Mouse (Mus musculus): ENCODE measurements at regions not wholly inside any gene's neighbourhood (a gene's known extent, or its start where the extent isn't known, plus 50 kb on each side); places are given as distances from the start of the nearest gene placed in this dataset.
"Not testable (repeated sequence)": the region's sequence is repeated elsewhere in the genome, so short reads cannot be mapped to it uniquely, and the experiment has no call there.

DNA sequence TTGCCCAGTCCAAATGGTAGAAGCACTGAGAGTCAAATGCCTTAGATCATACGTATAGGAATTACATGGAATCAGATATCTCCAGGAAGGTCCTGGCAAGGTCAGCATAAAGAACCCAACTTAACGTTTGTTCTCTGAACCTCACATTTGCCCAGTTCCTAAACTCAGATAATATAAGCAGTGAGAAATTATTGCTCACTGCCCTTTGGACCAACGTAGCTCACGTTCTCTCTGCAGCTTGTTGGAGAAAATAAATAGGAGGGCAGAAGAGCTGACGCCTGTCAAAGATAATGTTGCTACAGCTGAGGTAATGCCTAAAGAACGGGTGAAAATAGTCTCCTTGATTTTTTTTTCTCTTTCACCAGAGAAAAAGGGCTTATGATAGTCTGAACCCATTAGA is 595.1 kb upstream of the Cdh5 start:
- no peak for DNase-seq

DNA sequence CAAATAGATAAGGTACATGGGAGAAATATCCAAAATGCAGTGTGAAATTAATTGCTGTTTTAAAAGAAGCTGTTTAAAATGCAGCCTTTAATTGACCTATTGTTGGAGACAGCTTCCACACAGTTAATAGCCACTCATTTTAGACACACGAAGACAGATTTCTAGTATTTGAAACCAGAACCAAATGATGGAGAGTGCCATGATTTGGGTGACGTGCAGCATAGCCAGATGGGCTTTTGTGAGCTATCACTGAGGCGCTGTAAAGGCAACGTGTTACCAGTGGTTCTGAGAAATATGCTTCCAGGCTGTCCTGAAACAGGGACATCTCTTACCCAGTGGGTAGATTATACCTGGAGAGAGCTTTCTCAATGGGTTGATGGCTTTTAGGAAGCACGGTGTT is 594.4 kb upstream of the Cdh5 start:
- no peak for DNase-seq

DNA sequence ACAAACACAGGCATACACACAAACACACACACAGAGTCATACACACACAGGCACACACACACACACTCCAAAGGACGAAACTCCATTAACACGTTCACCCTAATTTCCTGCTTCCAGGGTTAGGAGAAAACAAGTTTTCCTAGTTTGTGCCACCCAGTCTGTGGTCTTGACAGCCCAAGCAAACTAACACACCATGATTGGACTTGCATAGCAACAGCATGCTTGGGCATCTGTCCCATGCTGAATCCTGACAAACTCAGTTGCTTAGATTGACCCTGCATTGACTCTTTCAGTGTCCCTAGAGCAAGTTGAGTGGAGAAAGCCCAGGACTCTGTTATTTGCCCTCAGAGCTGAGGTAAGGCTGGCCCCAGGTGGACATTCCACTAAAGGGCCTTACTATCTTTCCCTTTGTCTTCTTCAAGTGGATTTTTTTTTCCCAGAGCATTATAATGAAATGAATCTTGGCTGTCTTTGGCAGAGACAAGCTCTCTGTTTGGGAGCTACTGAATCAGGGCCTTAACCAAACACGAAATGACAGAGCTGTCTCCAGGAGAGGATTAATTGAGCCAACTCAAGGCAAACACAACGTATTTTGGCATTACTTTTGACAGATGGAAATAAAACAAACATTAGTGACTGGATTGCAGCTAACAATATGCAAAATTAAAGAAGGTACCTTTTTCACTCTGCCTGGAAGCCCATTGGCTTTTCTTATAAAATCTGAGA is 581.1 kb upstream of the Cdh5 start:
- DNase-seq = no peak

DNA sequence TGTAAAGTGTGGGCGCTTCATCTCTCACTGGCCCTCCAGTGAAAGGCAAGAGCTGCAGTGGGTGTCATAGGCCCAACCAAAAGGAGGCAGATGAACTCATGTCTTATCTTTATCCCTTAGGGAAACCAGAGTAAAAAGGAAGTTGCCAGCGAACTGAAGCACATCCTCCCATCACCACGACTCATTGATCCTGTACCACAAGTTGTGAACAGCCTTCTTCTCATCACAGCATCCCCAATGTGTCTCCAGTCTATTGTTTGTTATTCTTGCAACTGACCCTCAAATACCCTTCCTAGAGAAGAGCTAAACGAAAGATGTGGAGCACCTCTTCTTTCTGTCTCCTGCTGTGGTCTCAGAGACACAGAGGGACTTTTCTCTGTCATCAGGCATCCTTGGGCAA is 570.5 kb upstream of the Cdh5 start:
- DNase-seq = no peak

DNA sequence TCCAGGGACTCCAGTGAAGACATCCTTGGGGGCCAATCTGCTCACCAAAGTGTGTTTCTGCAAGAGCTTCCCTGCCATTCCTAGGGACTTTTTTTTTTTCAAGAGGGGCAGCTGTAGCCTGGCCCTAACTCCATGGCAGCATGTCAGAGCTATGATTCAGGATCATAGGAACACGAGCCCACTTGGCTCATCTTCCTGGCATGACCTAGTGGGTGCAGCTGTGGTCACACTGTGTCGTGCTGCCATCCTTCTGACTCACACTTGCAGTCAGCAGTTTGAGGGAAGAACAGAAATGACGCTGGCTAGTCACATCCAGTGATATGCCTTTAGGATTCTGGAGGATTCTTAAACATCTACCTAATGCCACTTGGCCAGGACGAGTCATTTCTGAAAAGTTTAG is 566.5 kb upstream of the Cdh5 start:
- peak; percentile 4 for DNase-seq

DNA sequence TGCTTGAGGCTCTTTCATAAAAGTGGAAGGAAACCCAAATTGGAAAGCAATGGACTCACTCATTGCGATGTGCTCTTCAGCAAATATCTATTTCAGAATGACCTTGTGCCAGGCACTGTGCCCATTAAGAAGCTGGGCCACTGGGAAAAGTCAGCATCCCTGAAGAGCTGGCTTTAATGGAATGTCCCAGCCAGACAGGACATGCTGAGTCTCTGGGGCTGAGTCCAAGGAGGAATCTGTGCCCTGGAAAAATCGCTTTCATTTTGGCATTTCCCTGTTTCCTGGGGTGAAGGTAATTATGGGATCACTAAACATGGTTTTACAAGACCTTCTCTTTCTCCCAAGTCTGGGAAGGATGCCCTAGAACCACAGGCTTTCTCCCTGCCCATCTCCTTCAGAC is 564.6 kb upstream of the Cdh5 start:
- no peak for DNase-seq

DNA sequence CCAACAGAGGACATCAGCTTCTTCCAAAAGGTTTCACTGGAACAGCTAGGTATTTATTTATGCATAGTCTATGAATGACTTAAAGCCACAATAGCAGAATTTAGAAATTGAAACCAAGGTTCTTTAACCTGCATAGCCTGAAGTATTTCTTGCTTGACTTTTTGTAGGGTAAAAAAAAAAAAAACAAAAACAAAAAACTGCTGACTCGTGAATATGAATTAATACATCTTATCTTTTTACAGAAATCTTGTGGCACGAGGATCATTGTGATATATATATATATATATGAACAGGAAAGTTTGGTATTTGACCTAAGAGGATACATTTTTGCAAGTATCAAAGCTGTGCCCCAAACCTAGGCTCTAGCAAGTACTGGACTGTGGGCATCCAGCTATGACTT is 559.5 kb upstream of the Cdh5 start:
- no peak for DNase-seq

DNA sequence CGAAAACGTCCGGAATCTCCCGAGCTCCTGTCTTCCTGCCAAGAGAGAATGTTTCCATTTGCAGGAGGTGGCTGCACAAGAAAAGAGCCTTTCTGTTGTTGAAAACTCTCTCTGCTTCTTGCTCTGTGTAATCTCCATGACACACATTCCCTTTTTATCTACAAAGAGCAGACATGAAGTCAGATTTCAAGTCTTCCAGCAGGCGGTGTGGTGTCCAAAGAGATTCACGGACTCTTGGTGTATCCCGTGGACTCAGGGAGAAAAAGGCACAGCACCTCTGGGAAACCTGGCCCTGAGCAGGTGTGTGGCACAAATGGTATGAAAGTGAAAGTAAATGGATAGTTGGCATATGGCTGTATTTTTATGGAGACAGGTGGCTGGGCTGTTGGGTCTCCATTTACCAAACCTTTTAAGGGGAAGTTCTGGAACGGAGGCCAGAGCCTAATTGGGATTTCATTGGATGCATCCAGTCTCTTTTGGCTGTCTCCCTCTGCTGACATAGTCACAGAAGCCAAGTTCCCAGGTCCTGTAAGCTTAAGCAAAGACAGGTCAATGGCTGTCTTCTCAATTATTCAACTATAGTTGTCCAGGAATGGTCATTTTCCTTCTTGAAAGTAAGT is 549.4 kb upstream of the Cdh5 start:
- no peak for DNase-seq

DNA sequence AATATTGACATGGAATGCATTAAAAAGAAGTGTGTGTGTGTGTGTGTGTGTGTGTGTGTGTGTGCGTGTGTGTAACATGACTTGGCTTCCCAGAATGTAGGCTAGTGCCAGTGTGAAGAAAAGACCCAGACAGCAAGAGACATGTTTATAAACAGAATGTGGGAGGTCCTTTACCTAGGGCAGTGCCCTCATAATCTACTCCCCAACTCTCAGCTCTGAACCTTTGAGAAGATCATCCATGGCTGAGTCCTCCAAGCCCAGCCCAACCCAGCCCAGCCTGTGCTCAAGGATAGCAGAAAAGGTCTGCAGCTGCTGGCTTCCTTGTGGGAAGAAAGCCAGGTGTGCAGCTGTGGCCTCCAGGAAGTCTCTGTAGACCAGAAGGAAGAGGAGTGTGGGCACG is 539.8 kb upstream of the Cdh5 start:
- no peak for DNase-seq

DNA sequence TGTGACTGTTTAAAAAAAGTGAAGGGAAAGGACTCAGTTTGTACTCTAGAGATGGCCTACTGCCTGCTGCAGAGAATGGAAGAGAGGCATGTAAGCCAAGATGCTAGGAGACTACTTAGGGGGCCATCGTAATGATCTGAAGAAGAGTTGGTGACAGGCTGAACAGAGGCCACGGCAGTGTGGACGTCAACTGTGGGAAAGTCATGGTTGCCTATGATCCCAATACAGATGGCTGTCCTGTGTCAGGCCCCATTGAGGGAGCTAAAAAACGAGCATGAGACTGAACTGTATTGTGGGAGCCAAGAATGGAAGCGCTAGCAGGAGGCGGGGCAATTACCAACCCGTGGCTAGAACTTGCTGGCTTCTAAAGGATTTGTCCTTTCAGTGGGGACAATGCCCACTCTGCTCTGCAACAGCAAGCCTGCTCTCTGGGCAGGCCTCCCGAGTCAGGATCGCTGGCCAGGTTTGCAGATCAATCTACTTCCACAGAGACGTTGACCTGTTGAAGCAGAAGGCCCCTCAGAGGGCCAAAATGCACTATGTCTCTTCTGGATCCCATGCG is 530.5 kb upstream of the Cdh5 start:
- no peak for DNase-seq

DNA sequence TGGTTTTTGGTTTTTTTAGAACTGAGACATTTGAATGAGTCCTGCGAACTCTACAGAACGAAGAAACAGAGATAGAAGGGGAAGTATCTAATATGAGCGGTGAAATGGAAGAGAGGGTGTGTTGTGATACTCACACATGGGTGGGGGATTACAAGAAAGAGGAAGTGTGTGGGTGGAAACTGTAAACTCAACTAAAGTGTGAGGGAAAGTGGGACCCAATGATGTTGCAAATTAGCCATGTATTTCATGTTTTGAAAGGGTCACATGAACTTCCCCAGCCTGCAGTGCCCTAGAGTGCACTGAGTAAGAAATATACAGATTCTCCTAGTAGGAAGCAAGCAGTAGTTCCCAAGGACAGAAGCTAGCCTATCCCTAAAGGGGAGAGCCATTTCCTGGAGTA is 524.3 kb upstream of the Cdh5 start:
- no peak for DNase-seq

DNA sequence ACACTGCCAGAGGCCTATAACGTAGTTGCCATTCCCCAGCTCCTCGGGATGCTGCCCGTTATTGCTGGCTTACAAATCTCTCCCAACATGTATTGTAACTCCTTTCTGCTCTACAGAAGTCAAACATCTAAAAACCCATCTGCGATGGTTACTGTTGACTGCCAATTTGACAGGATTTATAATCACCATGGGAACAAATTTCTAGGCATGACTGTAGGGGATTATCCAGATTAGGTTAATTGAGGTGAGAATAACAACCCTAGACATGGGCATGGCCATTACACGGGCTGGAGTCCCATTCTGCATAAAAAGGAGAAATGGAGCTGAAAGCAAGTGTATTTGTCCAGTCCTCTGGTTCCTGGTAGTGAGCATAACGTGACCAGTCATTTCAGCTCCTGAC is 523.4 kb upstream of the Cdh5 start:
- DNase-seq = no peak

DNA sequence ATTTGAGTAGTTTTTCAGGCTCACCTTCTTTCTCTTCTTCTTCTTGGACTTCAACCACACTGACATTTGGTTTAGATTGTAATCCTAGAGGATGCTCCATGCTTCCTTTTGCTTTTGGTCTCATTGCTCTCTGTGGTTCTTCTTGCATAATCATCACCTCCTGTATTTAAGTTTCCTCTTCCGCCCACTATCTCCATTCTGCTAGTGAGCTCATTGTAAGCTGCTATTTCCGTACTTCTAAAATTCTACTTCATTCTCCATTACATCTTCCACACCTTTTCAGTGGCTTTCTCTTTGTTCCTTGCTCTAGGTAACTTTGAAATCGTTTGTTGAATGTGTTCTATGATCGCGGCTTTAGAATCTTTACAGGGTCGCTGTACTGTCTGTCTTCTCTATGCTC is 493.1 kb upstream of the Cdh5 start:
- peak; percentile 6 for DNase-seq

DNA sequence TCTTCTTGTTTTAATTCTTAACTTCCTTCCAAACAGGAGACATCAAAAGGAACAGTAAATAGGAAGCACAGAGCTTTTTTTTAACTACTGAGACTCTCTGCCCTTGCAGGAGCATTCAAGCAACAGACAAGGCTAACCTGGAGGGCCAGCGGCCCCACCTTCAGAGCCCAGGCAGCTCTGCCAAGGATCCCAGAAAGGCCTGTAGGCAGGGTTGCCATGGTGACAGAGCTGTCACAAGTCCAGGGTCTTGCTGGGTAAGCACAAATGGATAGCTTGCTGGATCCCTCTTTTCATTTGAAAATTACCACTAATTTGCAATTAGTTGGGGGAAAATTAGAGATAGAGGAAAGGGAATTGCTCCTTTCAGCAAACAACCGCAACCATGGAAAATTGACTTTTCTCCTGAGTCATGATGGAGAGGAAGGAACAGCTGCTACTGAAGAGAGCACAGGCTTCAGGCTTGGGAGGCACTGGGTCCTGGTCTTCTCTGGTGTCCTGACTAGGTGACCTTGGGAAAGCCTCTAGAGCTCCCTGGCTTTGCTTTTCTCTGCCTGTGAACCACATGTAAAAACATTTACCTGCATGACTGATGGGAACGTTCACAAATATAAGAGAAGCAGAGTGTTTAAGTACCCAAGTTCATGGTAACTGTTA is 477.5 kb upstream of the Cdh5 start:
- peak; percentile 51 for DNase-seq

DNA sequence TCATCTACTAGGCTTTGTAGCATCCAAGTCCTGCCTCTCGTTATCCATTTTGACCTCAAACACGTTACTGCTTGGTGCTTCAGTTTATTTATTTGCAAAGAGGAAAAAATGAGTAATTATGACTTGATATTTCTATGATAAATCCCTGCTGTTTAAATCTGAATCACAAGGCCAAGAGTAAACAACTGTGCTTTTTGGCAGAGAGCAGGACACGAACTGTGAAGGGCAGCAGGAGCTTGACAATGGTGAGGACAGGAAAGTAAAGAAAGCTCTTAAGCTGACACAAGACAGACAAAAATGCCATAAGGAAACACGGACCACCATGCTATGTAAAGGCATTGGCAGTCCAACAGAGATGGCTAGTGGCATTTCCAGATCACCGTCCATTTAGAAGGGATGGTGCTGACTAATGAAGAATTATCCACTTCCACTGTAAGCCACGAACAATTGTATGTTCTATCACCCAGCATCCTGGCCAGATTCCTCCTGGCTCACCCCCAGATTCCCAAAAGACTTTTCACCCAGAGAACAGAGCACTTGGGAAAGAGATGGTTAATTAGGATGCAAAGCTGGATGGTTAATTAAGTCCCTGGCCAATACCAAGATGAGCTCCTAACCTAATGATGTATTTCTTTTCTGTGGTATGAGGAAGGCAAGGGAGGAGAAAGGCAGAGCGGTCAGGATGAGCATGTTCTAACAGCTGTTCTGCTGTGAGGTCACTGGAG is 476.1 kb upstream of the Cdh5 start:
- no peak for DNase-seq

DNA sequence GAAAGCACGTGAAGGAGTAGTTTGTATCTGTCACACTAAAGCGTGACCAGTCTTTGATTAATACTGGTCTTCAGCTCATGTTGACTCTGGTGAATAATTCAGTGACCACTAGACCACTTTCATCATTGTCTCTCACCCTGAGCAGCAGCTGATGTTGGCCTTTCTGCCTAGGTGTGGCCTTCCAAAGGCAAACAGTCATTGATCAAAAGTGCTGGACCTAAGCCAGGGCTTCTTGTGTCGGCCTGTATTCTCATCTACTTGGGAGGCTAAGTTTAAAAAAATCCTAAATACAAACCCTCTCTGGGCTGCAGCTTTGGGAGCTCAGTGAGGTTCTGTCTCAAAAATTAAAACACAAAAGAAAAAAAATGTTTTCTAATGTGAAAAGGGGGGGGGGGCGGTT is 475.0 kb upstream of the Cdh5 start:
- DNase-seq = no peak

DNA sequence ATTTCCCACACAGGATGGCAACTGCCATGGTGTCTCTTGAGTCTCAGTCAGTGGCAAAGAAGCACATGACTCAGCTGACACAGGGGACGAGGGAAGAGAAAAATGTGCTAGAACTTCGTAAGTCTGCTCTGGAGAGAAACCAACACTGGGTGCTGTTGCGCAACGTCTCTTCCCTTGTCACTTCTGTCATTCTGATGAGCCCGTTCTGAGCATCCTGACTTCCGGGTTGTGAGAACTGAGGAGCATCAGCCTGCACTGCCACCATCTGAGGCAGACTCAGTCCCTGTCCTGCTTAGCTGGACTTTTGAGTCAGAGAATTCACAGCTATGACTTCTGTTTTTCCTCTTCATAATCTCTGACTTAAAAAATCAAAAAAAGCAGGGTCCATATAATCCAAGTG is 468.9 kb upstream of the Cdh5 start:
- no peak for DNase-seq

DNA sequence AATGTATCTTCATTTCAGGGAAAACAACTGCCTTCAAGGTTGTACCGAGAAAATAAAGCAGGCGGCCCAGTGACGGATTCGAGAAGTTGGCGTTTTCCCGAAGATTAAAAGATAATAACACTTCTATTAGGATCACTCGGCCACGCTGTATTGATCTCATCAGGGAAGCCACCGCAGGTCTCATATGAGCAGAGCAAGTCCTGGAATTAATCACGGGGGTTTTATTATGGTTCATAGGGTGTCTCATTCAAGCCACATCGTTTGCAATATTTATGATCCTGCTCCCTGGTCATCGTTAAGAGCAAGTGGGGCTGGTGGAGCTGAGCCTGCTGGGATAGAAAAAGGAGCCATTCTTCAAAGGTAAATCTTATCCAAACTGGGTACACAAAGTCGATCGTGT is 466.5 kb upstream of the Cdh5 start:
- DNase-seq = no peak

DNA sequence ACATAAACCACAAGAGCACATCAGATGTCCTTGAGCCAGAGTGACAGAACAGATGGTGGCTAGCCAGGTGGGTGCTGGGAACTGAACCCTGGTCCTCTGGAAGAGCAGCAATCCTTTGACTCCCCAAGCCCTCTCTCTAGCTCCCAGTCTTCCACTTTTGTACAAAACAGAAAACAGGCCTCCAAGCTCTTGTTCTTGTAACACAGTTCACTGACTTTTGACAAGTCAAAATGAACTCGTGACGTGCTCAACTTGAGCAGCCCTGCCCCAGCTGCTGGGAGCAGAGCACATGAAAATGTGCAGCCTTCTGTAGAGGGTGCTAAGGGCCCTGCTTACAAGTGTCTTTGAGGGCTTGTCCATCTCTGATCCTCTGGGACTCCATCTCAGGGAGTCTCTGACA is 457.8 kb upstream of the Cdh5 start:
- DNase-seq = no peak

DNA sequence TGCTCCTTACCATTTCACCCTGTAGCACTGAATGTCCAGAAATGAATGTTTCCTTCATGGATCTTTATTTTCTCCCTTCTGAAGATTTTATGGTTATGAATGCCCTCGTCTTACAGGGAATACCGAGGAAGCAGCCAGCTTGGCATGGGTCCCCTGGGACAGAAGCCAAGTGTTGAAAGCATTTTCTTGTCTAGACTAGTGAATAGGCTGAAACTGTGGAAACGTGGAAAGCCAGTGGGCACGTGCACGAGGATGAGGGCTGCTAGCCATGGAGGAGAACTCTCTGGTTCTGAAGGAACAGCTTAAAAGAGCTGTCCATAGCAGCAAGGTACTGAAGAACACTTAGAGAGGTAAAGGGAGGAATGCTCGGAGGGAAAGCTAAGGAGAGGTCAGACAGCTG is 457.3 kb upstream of the Cdh5 start:
- DNase-seq = peak; percentile 34

DNA sequence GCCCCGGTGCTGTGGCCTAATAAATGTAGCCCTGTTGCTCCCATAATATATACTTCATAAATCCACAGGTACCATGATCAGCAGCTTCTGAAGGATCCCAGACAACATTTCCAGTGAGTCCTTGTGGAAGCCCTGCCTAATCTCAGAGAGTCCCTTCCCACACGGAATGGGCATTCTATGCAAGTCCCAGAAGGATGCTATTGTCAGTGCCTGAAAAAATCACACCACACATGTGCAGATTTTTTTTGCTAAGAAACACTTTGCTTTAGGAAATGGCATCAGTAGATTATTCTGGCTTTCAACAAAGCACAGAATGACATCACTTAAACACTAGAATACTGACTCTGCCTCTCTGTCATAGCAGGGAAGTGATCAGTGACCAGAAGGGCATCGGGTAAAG is 456.6 kb upstream of the Cdh5 start:
- DNase-seq = no peak

DNA sequence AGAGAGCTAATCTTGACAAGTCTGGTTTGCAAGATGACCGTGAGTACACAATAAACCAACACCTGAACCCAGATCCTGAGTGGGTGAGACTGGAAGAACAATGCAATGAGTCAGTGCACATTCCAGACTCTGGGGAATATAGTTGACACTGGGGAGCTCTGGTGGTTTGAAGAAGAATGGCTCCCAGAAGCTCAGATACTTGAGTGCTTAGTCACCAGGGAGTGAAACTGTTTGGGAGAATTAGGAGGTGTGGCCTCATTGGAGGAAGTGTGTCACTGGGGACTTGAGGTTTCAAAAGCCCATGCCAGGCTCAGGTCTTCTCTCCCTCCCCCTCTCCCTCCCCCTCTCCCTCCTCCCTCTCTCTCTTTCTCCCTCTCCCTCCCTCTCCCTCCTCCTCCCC is 436.6 kb upstream of the Cdh5 start:
- DNase-seq = no peak

DNA sequence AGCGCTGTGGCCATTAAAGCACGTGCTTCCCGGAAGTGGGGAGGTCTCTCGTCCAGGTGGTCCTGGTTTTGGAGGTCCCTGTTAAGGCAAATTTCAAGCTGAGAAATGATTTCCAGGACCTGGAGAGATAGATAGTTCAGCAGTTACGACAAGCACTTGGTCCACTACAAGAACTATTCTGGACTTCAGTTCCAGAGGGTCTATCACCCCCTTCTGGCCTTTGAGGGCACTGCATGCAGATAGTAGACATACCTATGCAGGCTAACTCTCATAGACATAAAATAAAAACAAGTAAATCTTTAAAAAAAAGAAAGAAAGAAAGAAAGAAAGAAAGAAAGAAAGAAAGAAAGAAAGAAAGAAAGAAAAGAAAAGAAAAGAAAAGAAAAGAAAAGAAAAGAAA is 415.2 kb upstream of the Cdh5 start:
- not testable (repeated sequence) for DNase-seq

DNA sequence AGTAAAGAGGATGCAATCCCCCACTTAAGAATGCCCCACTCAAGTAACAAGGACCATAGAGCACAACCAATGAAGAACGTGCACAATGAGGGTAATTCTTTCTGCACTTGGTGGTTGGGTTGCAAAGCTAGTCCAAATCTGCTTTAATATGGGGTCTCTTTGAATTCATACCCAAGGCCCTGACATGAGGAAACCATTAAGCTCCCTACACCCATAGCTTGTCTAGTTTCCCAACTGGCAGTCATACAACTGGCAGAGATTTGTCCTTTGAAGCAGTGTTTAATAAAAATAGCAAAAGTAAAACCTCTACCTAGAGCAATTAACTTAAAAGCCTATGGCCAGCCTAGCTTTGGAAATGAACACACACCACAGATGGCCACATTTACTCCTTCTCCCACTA is 411.0 kb upstream of the Cdh5 start:
- DNase-seq = no peak
